Mouse (Mus musculus): ENCODE data around the gene Izumo2. TPM values are rescaled to one million over a fixed set of nuclear protein-coding genes. Genes with fewer than 3 reads are reported as not detected.
"Not testable (repeated sequence)": the region's sequence is repeated elsewhere in the genome, so short reads cannot be mapped to it uniquely, and the experiment has no call there.

Gene Izumo2
- total RNA-seq, 2 experiments from 2014 or later, result not detected

DNA sequence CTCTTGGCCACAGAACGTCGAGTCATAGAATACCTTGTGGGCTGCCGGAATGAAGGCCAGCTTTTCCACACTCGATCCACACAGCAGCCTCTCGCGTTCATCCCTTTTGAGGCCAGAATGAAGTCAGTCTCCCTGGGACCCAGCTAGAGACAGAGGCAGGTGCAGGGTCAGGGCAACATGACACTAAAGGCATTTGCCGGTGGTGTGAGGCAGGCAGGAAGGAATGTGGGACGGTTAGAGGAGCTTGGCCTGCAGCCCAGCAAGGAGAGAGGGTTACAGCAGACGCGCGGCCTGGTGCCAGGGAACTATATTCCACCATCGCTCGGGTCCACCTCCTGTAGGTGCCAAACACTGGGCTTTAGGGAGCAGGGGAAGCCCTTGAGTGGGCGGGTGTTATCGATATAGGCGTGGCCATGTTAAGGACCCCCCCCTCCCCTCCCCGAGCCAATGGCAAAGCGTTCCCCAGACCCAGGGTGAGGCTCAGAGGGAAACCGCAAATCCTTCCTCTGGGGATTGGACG is 11.3 kb upstream of the Izumo2 start:
- DNase-seq (ENCODE audit: extremely low spot score in 1 of 2, low spot score in 1 of 2), result no peak

DNA sequence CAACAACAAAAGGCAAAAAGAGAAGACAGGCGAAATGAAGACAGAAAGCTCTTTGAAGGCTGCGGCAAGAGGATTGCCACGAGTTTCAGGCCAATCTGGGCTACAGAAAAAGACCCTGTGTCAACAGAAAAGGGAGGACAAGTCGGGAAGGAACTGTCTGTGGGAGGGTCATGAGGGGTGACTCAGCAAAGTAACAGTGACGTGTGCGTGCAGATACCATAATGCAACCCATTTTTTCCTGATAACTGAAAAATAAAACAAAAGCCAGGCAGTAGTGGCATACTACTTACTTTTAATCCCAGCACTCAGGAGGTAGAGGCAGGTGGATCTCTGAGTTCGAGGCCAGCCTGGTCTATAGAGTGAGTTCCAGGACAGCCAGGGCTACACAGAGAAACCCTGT is 10.6 kb upstream of the Izumo2 start:
- DNase-seq (ENCODE audit: extremely low spot score in 1 of 2, low spot score in 1 of 2), result no peak

- no peak for DNase-seq (ENCODE audit: extremely low spot score in 1 of 2, low spot score in 1 of 2)
Measured at GRCm38 (mm10) chr7:44701921-44702320, 6.6 kb upstream of the Izumo2 start.

- DNase-seq (ENCODE audit: extremely low spot score in 1 of 2, low spot score in 1 of 2), result no peak
Measured at GRCm38 (mm10) chr7:44702985-44703384, 5.6 kb upstream of the Izumo2 start.

GRCm38 (mm10) chr7:44704363-44704762 is 4.2 kb upstream of the Izumo2 start:
- DNase-seq (ENCODE audit: extremely low spot score in 1 of 2, low spot score in 1 of 2), result peak in 1 of 2 experiments; percentile 64

- no peak for DNase-seq (ENCODE audit: extremely low spot score in 1 of 2, low spot score in 1 of 2)
Measured at GRCm38 (mm10) chr7:44705086-44705485, 3.5 kb upstream of the Izumo2 start.

DNA sequence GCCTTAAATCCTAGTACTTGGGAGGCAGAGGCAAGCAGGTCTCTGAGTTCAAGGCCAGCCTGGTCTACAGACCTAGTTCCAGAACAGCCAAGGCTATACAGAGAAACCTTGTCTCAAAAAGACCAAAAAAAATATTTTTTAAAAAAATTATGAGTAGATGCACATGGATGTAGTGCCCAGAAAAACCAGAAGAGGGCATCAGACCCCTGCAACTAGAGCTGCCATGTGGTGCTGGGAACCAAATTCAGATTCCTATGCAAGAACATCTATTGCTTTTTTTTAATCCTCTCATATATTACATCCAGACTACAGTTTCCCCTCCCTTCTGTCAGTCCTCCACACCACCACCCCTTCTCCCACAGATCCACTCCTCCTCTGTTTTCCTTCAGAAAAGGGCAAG is 2.2 kb upstream of the Izumo2 start:
- DNase-seq (ENCODE audit: extremely low spot score in 1 of 2, low spot score in 1 of 2), result no peak

DNA sequence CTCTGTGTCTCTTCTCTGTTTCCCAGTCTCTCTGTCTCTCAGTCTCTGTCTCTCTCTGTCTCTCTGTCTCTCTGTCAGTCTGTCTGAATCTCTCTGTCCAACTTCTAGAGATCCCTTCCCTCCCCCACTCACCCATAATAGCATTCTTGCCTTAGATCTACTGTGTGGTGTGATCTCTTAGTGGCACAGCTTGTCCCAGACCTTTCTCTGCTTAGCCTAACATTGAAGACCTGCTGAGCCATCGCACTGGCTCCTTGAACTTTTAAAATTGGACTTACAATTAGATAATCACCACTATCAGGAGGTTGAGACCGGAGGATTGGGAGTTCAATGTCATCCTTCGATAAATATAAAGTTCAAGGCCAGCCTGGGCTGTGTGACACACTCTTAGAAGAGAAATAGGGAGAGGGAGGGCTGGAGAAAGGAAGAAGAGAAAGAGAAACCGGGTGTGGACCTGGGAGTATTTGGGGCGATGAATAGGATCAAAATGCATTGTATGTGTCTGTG is 1.3 kb upstream of the Izumo2 start:
- no peak for DNase-seq (ENCODE audit: extremely low spot score in 1 of 2, low spot score in 1 of 2)

- DNase-seq (ENCODE audit: extremely low spot score in 1 of 2, low spot score in 1 of 2), result not testable (repeated sequence)
Measured at GRCm38 (mm10) chr7:44708093-44708492, 449 bp upstream of the Izumo2 start.

- no peak for DNase-seq (ENCODE audit: extremely low spot score in 1 of 2, low spot score in 1 of 2)
Measured at GRCm38 (mm10) chr7:44709881-44710280, 1.3 kb downstream of the Izumo2 start.

- no peak for DNase-seq (ENCODE audit: extremely low spot score in 1 of 2, low spot score in 1 of 2)
Measured at GRCm38 (mm10) chr7:44722058-44722457, 13.5 kb downstream of the Izumo2 start.

DNA sequence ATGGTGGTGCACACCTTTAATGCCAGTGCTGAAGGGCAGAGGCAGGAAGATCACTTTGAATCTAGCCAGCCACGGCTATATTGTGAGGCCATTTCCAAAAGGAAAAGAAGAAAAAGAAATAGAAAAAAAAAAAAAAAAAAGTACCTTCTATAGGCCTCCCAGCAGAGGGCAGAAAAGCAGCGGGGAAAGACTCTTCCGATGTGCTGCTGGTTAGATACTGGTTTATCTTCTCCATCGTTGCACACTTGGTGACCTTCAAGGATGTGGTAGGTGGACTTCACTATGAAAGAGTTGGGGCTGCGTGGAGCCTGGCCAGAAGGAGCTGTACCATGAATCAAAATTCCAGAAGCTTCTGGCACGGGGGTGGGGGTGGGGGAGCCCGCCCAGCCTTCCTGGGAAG is 15.8 kb downstream of the Izumo2 start:
- DNase-seq (ENCODE audit: extremely low spot score in 1 of 2, low spot score in 1 of 2), result peak in 1 of 2 experiments; percentile 13

DNA sequence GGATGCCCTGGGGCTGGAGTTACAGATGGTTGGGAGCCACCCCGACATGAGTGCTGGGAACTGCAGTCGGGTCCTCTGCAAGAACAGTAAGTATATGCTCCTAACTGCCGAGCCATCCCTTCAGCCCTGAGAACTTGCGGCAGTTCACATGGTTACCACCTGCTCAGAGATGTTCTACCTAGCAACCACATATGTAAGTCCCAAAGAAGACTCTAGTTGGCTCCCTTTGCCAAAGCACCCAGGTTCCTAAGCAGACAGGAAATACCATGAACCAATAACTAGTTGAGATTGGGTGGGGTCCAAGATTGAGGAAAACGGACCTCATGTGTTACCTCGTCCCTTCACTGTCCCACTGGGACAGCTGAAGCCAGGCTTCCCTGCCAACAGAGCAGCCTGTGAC is 17.8 kb downstream of the Izumo2 start:
- DNase-seq (ENCODE audit: extremely low spot score in 1 of 2, low spot score in 1 of 2), result no peak

GRCm38 (mm10) chr7:44727151-44727550 is 18.6 kb downstream of the Izumo2 start:
- DNase-seq (ENCODE audit: extremely low spot score in 1 of 2, low spot score in 1 of 2), result no peak

DNA sequence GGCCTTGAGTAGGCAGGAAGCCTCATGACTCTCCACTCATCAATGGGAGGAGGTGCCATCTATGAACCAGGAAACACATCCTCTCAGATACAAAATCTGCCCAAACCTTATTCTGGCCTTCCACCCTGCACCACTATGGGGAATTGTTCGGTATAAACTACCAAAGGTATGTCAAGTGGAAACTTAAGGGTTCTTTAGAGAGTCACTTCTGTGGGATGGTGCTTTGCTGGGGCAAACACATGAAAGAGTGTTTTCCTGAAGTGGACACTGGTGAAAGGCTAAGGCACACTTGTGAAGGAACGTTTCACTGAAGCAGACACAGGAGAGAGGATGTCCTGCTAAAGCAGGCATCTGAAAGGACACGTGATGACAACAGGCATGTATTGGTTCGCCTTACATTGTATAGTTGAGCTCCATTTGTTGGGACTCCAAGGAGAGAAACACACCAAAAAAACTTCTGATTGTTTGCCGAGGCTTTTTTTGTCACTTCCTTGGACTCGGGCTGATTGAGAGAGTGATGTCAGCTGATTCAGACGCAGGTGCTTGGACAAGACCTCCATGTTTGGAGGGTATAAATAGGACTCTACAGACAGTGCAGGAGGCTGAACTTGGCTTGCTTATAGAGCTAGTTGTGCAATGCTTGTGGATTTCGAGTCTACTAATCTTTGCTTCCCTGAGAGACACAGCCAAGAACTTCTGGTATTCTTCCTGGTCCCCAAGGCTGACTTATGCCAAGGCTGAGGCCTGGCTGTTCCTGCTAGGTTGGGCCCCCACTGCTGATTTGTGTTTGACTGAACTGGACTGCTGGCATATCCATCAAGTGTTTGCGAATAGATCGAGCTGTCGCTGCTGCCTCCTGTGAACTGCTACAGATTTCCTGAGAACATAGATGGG is 19.8 kb downstream of the Izumo2 start:
- no peak for DNase-seq (ENCODE audit: extremely low spot score in 1 of 2, low spot score in 1 of 2)

DNA sequence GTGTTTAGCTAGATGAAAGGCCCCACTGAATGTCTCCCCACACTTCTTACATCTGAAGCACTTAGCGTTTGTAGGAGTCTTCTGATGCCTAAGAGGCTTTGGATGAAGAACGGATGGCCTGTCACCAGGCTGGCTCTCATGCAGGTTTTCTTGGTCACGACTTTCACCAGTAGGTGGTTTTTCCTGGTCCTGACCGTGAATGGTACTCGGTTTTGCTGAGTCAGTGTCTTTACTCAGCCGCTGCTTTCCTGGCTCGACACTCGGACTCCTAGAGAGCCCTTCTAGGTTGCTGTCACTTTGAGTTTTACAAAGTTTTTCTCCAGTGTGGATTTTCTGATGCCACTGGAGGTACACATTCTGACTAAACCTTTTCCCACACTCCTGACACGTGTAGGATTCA is 25.2 kb downstream of the Izumo2 start:
- no peak for DNase-seq (ENCODE audit: extremely low spot score in 1 of 2, low spot score in 1 of 2)

DNA sequence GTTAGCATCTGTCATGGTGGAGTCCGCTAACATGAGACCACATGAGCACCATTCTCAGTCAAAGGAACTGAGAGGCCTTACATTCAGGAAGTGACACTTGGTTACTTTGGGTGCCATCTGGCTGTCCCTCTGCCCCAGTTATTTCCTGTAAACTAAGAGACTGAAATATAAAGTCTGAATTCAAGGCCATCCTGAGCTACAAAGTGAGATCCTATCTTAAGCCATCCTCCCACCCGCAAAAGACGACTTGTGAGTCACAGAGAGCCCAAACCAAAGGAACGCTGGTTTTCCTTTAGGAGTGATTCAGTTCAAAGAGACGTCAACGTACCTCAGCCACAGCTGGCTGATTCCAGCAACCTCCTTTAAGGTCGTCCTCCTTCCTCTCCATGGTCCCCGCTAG is 32.8 kb downstream of the Izumo2 start:
- DNase-seq (ENCODE audit: extremely low spot score in 1 of 2, low spot score in 1 of 2), result no peak

DNA sequence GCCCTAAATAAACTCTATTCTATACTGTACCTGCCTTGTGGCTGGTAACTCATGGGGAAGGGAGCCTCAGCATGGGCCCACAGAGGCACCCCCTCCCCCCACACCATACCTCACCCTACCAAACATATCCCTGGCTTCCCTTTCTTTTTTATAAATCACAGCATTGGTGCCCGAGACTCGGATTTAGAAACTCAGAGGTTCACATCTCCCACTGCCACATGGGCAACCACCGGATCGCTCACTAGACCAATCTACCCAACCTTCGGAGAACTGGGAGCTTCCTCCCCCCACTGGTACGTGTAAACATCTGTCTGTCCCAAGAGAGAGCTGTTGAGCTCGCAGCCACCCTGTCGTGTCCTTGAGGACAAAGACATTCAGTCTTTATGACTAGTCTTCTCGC is 35.7 kb downstream of the Izumo2 start:
- DNase-seq (ENCODE audit: extremely low spot score in 1 of 2, low spot score in 1 of 2), result no peak

- peak; percentile 48 to 68 for DNase-seq (ENCODE audit: extremely low spot score in 1 of 2, low spot score in 1 of 2)
Measured at GRCm38 (mm10) chr7:44745076-44745475, 36.5 kb downstream of the Izumo2 start.

DNA sequence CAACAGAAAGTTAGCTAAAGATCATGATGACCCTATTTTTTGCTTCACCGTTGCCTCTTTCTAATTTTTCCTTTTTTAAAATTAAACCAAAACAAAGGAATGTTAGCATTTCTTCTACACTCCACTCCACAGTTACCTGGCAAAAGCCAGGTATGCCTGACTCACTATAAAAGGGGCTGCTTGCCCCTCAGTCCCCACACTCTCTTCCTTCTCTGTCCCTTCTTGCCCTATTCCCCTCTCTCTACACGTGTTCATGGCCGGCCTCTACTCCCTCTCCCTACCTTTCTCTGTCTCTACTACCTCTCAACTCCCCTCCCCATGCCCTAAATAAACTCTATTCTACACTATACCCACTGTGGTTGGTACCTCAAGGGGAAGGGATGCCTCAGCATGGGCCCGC is 38.6 kb downstream of the Izumo2 start:
- no peak for DNase-seq (ENCODE audit: extremely low spot score in 1 of 2, low spot score in 1 of 2)

GRCm38 (mm10) chr7:44748101-44749044 is 39.8 kb downstream of the Izumo2 start, which contains the start of gene Vrk3:
Gene Vrk3, plus strand, starts transcription at chr7:44748413.
- peak; percentile 76 to 81 for DNase-seq (ENCODE audit: extremely low spot score in 1 of 2, low spot score in 1 of 2)
